Mouse (Mus musculus) limb, embryonic 13.5 days (tissue): Measurements from ENCODE around the gene Cept1. TPM values are rescaled to one million over a fixed set of nuclear protein-coding genes. Genes with fewer than 3 reads are reported as not detected.
"Not testable (repeated sequence)": the region's sequence is repeated elsewhere in the genome, so short reads cannot be mapped to it uniquely, and the experiment has no call there.

Experiments
- ATAC-seq: fragments of 200-750 bp; cut with Nextera tagmentation; 2 replicates; pipeline ENCODE4 v1.8.0; 2017; ENCODE audit warnings: low read depth, moderate number of reproducible peaks, moderate TSS enrichment; ENCODE audit not compliant: low FRiP score
- H3K27ac ChIP-seq: fragments of 300-500 bp; sonication (generic); 2 replicates; pipeline ENCODE4 v1.5.1; 2015; ENCODE audit warnings: inconsistent platforms, mild to moderate bottlenecking, moderate library complexity
- H3K27me3 ChIP-seq: fragments of 300-500 bp; sonication (generic); 2 replicates; pipeline ENCODE4 v1.6.1; 2015; ENCODE audit warnings: mild to moderate bottlenecking, inconsistent platforms
- H3K36me3 ChIP-seq: fragments of 300-500 bp; sonication (generic); 2 replicates; pipeline ENCODE4 v1.6.1; 2015; ENCODE audit warnings: inconsistent platforms, mild to moderate bottlenecking, moderate library complexity
- H3K4me1 ChIP-seq: fragments of 300-500 bp; sonication (generic); 2 replicates; pipeline ENCODE4 v1.6.1; 2015; ENCODE audit warnings: inconsistent platforms
- H3K4me2 ChIP-seq: fragments of 300-500 bp; sonication (generic); replicated peaks from 2 replicates; pipeline ENCODE4 v1.6.1; 2015; ENCODE audit warnings: inconsistent platforms, mild to moderate bottlenecking, moderate library complexity
- H3K4me3 ChIP-seq: fragments of 300-500 bp; sonication (generic); 2 replicates; pipeline ENCODE4 v1.5.1; 2015; ENCODE audit warnings: moderate library complexity, mild to moderate bottlenecking, inconsistent platforms
- H3K9ac ChIP-seq: fragments of 300-500 bp; sonication (generic); 2 replicates; pipeline ENCODE4 v1.6.1; 2015; ENCODE audit warnings: mild to moderate bottlenecking, inconsistent platforms
- H3K9me3 ChIP-seq: fragments of 300-500 bp; sonication (generic); 2 replicates; pipeline ENCODE4 v1.6.1; 2016; ENCODE audit warnings: inconsistent platforms
- WGBS: fragments of 180-500 bp; shearing (Covaris S2); methylation state at CpG from one replicate; pipeline ENCODE4 v1.1.7; 2015; 5-methylcytosine and 5-hydroxymethylcytosine counted together
- polyA plus RNA-seq: library from polyadenylated mRNA; unstranded; fragments of >200 nt; fragmentation: Nextera tagmentation; extraction: Ambion mirVana; gene quantifications from 2 replicates; pipeline ENCODE4 v1.2.1, GENCODE M21; 2015

The Cept1 gene
- 59.6 and 62.6 TPM in 2 replicates for polyA plus RNA-seq

DNA sequence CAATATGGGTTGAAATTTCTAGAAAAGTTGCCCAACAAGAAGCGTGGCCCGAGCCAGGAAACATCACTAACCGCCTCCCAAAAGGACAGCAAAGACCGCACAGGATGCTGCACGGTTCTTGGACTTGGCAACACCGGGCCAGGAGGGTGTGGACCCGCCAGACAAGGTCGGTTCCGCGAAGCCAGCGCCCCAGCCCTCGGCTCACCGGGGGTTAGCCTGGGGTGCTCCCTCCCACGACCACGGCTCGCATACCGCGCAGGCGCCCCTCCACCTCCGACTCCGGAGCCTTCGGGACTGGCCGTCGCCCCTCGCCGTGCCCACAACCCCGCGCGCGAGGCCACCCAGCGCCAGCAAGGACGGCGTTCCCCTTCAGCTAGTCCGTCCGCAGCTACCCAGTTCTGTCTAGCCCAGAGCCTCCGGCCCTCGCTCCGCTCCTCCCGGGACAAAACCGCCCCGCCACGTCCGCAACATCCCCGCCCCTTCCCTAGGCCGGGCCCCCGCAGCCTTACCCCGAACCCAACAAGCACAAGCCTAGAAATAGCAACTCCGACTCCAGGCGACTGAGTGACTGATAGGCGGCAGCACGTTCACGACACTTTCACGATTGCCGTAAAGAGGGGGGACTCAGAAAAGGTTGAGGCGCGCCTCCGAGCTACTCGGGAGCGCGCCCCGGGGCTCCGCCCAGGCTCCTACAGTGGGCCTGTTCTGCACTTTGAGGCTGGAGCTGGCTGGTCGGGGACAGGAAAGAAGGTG lies at the start of gene Cept1, which contains the start of gene Dram2:
Gene Cept1, minus strand, starts transcription at position 632 of the 753 bp plus-strand sequence.
Gene Dram2, plus strand, starts transcription at position 628 of the 753 bp plus-strand sequence.
- peak; percentile 97 for ATAC-seq
- Histone ChIP-seq H3K27ac (peak within 1 kb of the TSS; percentile 99), H3K4me1 (peaks cover 30% of the 10 kb centered on the region), H3K27me3 (no peaks in the 10 kb centered on the region), H3K4me3 (peak within 1 kb of the TSS; percentile 68), H3K9ac (peak within 1 kb of the TSS; percentile 84), H3K4me2 (peak within 1 kb of the TSS; percentile 70), H3K36me3 (0 out of 2 replicates have a peak, but pooled peaks cover 4% of the 10 kb centered on the region), H3K9me3 (no peaks in the 10 kb centered on the region)
- under 1% methylated on average over 63 of the region's 63 CpGs for WGBS

DNA sequence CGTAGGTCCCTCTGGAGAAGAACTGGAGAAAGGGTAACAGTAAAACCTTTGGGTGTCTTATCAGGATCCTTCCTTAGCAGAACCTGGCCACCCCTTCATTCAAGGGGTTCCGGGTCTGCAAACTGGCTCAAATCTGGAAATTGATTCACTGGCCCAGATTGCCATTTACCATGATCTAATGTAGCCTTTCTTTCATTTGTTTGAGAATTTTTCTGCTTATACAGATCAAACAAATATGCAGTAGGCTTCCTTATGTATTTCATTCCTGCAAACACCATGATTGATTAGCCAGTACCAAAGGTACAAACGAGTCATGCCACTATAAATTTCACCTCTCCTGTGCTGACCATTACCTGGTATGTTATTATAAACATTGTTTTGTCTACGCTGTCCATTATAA lies 46.0 kb upstream of the Cept1 start:
- not testable (repeated sequence) for H3K36me3 ChIP-seq, H3K9ac ChIP-seq, H3K4me2 ChIP-seq, H3K27ac ChIP-seq, H3K27me3 ChIP-seq, ATAC-seq, H3K9me3 ChIP-seq, H3K4me3 ChIP-seq, H3K4me1 ChIP-seq
- 82% methylated on average over 4 of the region's 4 CpGs for WGBS

GRCm38 (mm10) chr3:106579296-106579695 lies 31.7 kb upstream of the Cept1 start:
- H3K4me3 ChIP-seq, result no peak overlapping the region
- no peak overlapping the region for H3K27ac ChIP-seq
- no peak overlapping the region for H3K4me2 ChIP-seq
- WGBS, result 87% methylated on average over 2 of the region's 2 CpGs
- no peak for ATAC-seq
- H3K9me3 ChIP-seq, result no peaks in the 10 kb centered on the region
- peaks cover 3% of the 10 kb centered on the region for H3K36me3 ChIP-seq
- H3K4me1 ChIP-seq, result no peaks in the 10 kb centered on the region
- no peak overlapping the region for H3K9ac ChIP-seq
- no peaks in the 10 kb centered on the region for H3K27me3 ChIP-seq

- Histone ChIP-seq H3K27me3 (no peaks in the 10 kb centered on the region), H3K9ac (no peak overlapping the region), H3K27ac (no peak overlapping the region), H3K4me1 (no peaks in the 10 kb centered on the region), H3K9me3 (no peaks in the 10 kb centered on the region), H3K4me3 (no peak overlapping the region), H3K36me3 (peaks cover 14% of the 10 kb centered on the region), H3K4me2 (no peak overlapping the region)
- no peak for ATAC-seq
- 80% methylated on average over 3 of the region's 3 CpGs for WGBS
Observed at GRCm38 (mm10) chr3:106573191-106573590, 25.6 kb upstream of the Cept1 start.

- Histone ChIP-seq H3K27me3 (no peaks in the 10 kb centered on the region), H3K4me2 (no peak overlapping the region), H3K4me1 (no peaks in the 10 kb centered on the region), H3K4me3 (no peak overlapping the region), H3K9me3 (no peaks in the 10 kb centered on the region), H3K27ac (no peak overlapping the region), H3K36me3 (peaks cover 16% of the 10 kb centered on the region), H3K9ac (no peak overlapping the region)
- WGBS, result 91% methylated on average over 3 of the region's 3 CpGs
- no peak for ATAC-seq
Observed at GRCm38 (mm10) chr3:106565876-106566275, 18.3 kb upstream of the Cept1 start.

DNA sequence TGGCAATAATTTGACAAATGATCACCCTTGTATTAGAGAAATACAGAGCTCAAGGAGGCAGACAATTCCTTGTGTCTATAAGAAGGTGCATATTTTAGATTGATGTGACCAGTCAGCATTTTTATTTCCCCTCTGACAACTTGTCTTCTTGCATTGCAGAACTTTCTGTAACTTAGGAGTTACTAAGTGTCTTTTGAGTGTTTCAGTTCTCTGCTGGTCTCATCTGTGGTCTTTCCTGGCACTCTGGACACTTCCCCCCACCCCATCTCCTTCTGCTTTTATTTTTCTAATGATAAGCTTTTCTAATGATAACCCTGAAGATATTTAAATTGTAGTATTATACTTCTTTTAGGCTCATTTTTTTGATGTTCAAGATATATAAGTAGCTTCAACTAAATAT lies 10.7 kb upstream of the Cept1 start:
- H3K9me3 ChIP-seq, result no peaks in the 10 kb centered on the region
- H3K9ac ChIP-seq, result no peak overlapping the region
- no peak overlapping the region for H3K4me2 ChIP-seq
- H3K4me3 ChIP-seq, result no peak overlapping the region
- no peaks in the 10 kb centered on the region for H3K27me3 ChIP-seq
- no peaks in the 10 kb centered on the region for H3K4me1 ChIP-seq
- H3K36me3 ChIP-seq, result peaks cover 41% of the 10 kb centered on the region
- no peak overlapping the region for H3K27ac ChIP-seq
- ATAC-seq, result no peak

DNA sequence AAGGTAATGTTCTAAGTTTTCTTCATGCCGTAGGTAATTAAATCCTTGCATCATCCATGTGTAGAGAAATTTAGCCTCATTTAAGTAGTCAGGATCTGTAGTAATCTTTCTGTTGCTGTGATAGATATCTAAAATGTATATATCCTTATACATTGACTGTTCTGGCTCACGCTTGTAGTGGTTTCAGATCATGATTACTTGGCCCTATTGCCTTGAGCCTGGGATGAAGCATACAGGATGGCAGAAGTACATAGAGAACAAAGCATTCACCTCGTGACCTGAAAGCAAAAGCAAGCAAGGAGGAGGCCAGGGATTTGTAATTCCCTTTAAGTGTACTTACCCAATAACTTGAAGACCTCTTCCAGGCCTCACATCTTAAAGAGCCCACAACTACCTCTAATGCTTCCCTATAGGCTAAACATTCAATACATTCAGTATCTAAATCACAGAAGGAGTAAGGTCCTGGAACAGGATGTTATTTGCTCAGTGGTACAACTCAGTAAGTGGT lies 8.2 kb upstream of the Cept1 start:
- Histone ChIP-seq H3K36me3 (peaks cover 40% of the 10 kb centered on the region), H3K27ac (no peak overlapping the region), H3K9me3 (no peaks in the 10 kb centered on the region), H3K27me3 (no peaks in the 10 kb centered on the region), H3K4me2 (no peak overlapping the region), H3K4me1 (no peaks in the 10 kb centered on the region), H3K4me3 (no peak overlapping the region), H3K9ac (no peak overlapping the region)
- no peak for ATAC-seq
- WGBS, result 85% methylated on average over 3 of the region's 3 CpGs

- Histone ChIP-seq H3K9ac (no peak overlapping the region), H3K27me3 (no peaks in the 10 kb centered on the region), H3K9me3 (no peaks in the 10 kb centered on the region), H3K36me3 (peaks cover 34% of the 10 kb centered on the region), H3K4me3 (no peak overlapping the region), H3K27ac (no peak overlapping the region), H3K4me1 (peaks cover 6% of the 10 kb centered on the region), H3K4me2 (no peak overlapping the region)
- WGBS, result 89% methylated on average over 5 of the region's 5 CpGs
- no peak for ATAC-seq
Observed at GRCm38 (mm10) chr3:106553411-106553810, 5.8 kb upstream of the Cept1 start.

DNA sequence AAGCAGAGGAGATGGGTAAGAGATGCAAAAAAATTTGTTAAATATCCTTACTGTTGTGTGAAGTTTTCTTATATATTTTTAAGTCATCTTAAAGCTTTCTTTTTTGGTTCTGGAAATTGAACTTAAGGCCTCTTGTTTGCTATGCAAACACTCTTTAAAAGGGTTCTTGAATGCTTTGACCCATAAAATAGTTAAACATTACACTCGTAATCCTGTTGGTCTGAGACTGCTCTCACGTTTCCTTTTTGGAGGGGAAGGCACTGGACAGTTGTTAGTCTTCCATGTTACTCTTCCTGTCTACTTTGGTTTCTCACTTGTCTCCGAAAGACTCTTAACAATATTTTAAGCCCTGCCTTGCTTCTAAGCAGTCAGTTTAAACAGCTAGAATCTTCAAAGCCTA lies 1.4 kb upstream of the Cept1 start:
- no peak overlapping the region for H3K27ac ChIP-seq
- peaks cover 30% of the 10 kb centered on the region for H3K4me1 ChIP-seq
- H3K4me3 ChIP-seq, result no peak overlapping the region; the same call in 1 of the 2 replicates
- no peak for ATAC-seq
- no peaks in the 10 kb centered on the region for H3K27me3 ChIP-seq
- 0 out of 2 replicates have a peak overlapping the region, but pooled peaks have one; percentile 23 for H3K4me2 ChIP-seq
- no peaks in the 10 kb centered on the region for H3K9me3 ChIP-seq
- H3K9ac ChIP-seq, result no peak overlapping the region
- H3K36me3 ChIP-seq, result peaks cover 13% of the 10 kb centered on the region
- 45% methylated on average over 3 of the region's 3 CpGs for WGBS

GRCm38 (mm10) chr3:106547924-106548539 lies 430 bp upstream of the Cept1 start:
- 0% methylated on average over 27 of the region's 27 CpGs for WGBS
- Histone ChIP-seq H3K36me3 (0 out of 2 replicates have a peak, but pooled peaks cover 5% of the 10 kb centered on the region), H3K9ac (peak overlapping the region; percentile 84), H3K9me3 (no peaks in the 10 kb centered on the region), H3K4me3 (peak overlapping the region; percentile 68), H3K27me3 (no peaks in the 10 kb centered on the region), H3K27ac (peak overlapping the region; percentile 99), H3K4me2 (peak overlapping the region; percentile 62), H3K4me1 (peaks cover 30% of the 10 kb centered on the region)
- no peak for ATAC-seq

- Histone ChIP-seq H3K4me2 (no peak overlapping the region), H3K9me3 (no peaks in the 10 kb centered on the region), H3K36me3 (no peaks in the 10 kb centered on the region), H3K4me1 (peaks cover 30% of the 10 kb centered on the region), H3K4me3 (no peak overlapping the region), H3K27me3 (no peaks in the 10 kb centered on the region), H3K9ac (no peak overlapping the region), H3K27ac (no peak overlapping the region)
- no peak for ATAC-seq
- 84% methylated on average over 8 of the region's 8 CpGs for WGBS
Observed at GRCm38 (mm10) chr3:106544721-106545316, 2.8 kb downstream of the Cept1 start.

DNA sequence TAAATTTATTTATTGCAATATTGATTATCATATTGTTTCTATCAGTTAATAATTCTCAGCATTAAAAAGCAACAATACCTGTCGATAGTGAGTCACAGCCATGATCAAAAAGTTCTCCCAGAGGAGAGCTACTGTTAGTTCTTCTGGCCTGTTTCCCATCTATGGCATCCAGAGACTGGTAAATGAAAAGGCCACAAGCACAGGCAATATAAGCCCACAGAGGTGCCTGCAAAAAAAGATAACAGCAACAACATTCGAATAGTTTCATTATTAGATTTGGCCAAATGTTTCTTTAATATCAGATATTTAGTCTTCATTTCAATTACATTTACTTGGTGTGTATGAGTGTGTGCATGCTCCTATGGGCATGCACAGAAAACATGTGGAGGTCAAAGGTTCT lies 14.3 kb downstream of the Cept1 start:
- no peaks in the 10 kb centered on the region for H3K4me1 ChIP-seq
- H3K9ac ChIP-seq, result no peak overlapping the region
- H3K36me3 ChIP-seq, result peaks cover 22% of the 10 kb centered on the region
- no peak overlapping the region for H3K4me2 ChIP-seq
- H3K27ac ChIP-seq, result no peak overlapping the region
- no peak for ATAC-seq
- no peaks in the 10 kb centered on the region for H3K27me3 ChIP-seq
- 93% methylated on average over 2 of the region's 2 CpGs for WGBS
- H3K4me3 ChIP-seq, result no peak overlapping the region
- no peaks in the 10 kb centered on the region for H3K9me3 ChIP-seq
